Mouse (Mus musculus): ENCODE results near the gene Actr1b. TPM values are rescaled to one million over a fixed set of nuclear protein-coding genes. Genes with fewer than 3 reads are reported as not detected.

Actr1b gene
- polyA plus RNA-seq, 1 experiment from 2014 or later = 60.5 TPM

GRCm38 (mm10) chr1:36753932-36754675, 39.9 kb upstream of the Actr1b start:
- Histone ChIP-seq H3K27ac (replicated peaks) (no peak overlapping the region), H3K4me2 (replicated peaks; ENCODE audit: low read depth) (no peak overlapping the region), H3K4me1 (replicated peaks; ENCODE audit: control insufficient read depth, insufficient read depth) (no peaks in the 10 kb centered on the region), H3K27me3 (ENCODE audit: control insufficient read depth, insufficient read depth, low read length) (no peaks in the 10 kb centered on the region), H3K9ac (ENCODE audit: low read length) (no peak overlapping the region), H3K9me3 (ENCODE audit: control insufficient read depth, low read length) (no peaks in the 10 kb centered on the region), H3K36me3 (ENCODE audit: control insufficient read depth, insufficient read depth, low read length) (no peaks in the 10 kb centered on the region), H3K4me3 (ENCODE audit: low read depth, low read length) (no peak overlapping the region)
- 77% methylated on average over 6 of the region's 6 CpGs for WGBS
- no peak for DNase-seq (ENCODE audit: low spot score)
- TF ChIP-seq CTCF (IDR thresholded peaks at IDR 0.05; ENCODE audit: low read depth) (no peak), EP300 (optimal IDR thresholded peaks at IDR 0.05) (no peak)
- no peak for ATAC-seq (ENCODE audit: low FRiP score, low TSS enrichment)

- Histone ChIP-seq H3K9ac (ENCODE audit: low read length) (no peak overlapping the region), H3K27ac (replicated peaks) (no peak overlapping the region), H3K4me1 (replicated peaks; ENCODE audit: control insufficient read depth, insufficient read depth) (no peaks in the 10 kb centered on the region), H3K9me3 (ENCODE audit: control insufficient read depth, low read length) (no peaks in the 10 kb centered on the region), H3K36me3 (ENCODE audit: control insufficient read depth, insufficient read depth, low read length) (no peaks in the 10 kb centered on the region), H3K4me2 (replicated peaks; ENCODE audit: low read depth) (no peak overlapping the region), H3K27me3 (ENCODE audit: control insufficient read depth, insufficient read depth, low read length) (no peaks in the 10 kb centered on the region), H3K4me3 (ENCODE audit: low read depth, low read length) (no peak overlapping the region)
- peak; percentile 46 for DNase-seq (ENCODE audit: low spot score)
- 41% methylated on average over 15 of the region's 15 CpGs for WGBS
- no peak for ATAC-seq (ENCODE audit: low FRiP score, low TSS enrichment)
- TF ChIP-seq CTCF (IDR thresholded peaks at IDR 0.05; ENCODE audit: low read depth) = peak; percentile 70
- TF ChIP-seq EP300 (optimal IDR thresholded peaks at IDR 0.05) = no peak
These were observed 32.2 kb upstream of the Actr1b start for GRCm38 (mm10) chr1:36746452-36746851.

GRCm38 (mm10) chr1:36745661-36746060, 31.4 kb upstream of the Actr1b start:
- Histone ChIP-seq H3K36me3 (ENCODE audit: control insufficient read depth, insufficient read depth, low read length) (no peaks in the 10 kb centered on the region), H3K27me3 (ENCODE audit: control insufficient read depth, insufficient read depth, low read length) (no peaks in the 10 kb centered on the region), H3K4me2 (replicated peaks; ENCODE audit: low read depth) (no peak overlapping the region), H3K9ac (ENCODE audit: low read length) (no peak overlapping the region), H3K27ac (replicated peaks) (no peak overlapping the region), H3K4me3 (ENCODE audit: low read depth, low read length) (no peak overlapping the region), H3K4me1 (replicated peaks; ENCODE audit: control insufficient read depth, insufficient read depth) (no peaks in the 10 kb centered on the region), H3K9me3 (ENCODE audit: control insufficient read depth, low read length) (no peaks in the 10 kb centered on the region)
- no peak; the same call in 1 of the 2 replicates for ATAC-seq (ENCODE audit: low FRiP score, low TSS enrichment)
- no peak for TF ChIP-seq CTCF (IDR thresholded peaks at IDR 0.05; ENCODE audit: low read depth)
- TF ChIP-seq EP300 (optimal IDR thresholded peaks at IDR 0.05) = no peak
- DNase-seq (ENCODE audit: low spot score) = no peak
- 75% methylated on average over 4 of the region's 4 CpGs for WGBS

- H3K27ac ChIP-seq (replicated peaks) = no peak overlapping the region
- ATAC-seq (ENCODE audit: low FRiP score, low TSS enrichment) (peak; percentile 57), DNase-seq (ENCODE audit: low spot score) (peak; percentile 77)
- no peak overlapping the region for H3K9ac ChIP-seq (ENCODE audit: low read length)
- TF ChIP-seq CTCF (IDR thresholded peaks at IDR 0.05; ENCODE audit: low read depth) (peak; percentile 88), EP300 (optimal IDR thresholded peaks at IDR 0.05) (no peak)
- H3K4me3 ChIP-seq (ENCODE audit: low read depth, low read length) = no peak overlapping the region
- no peaks in the 10 kb centered on the region for H3K27me3 ChIP-seq (ENCODE audit: control insufficient read depth, insufficient read depth, low read length)
- H3K9me3 ChIP-seq (ENCODE audit: control insufficient read depth, low read length) = no peaks in the 10 kb centered on the region
- peak overlapping the region; percentile 38; the same call in 1 of the 2 replicates for H3K4me2 ChIP-seq (replicated peaks; ENCODE audit: low read depth)
- no peaks in the 10 kb centered on the region for H3K4me1 ChIP-seq (replicated peaks; ENCODE audit: control insufficient read depth, insufficient read depth)
- no peaks in the 10 kb centered on the region for H3K36me3 ChIP-seq (ENCODE audit: control insufficient read depth, insufficient read depth, low read length)
- 22% methylated on average over 17 of the region's 17 CpGs for whole genome bisulfite sequencing
These were observed 30.2 kb upstream of the Actr1b start for GRCm38 (mm10) chr1:36744268-36744944.

- no peak overlapping the region for H3K27ac ChIP-seq (replicated peaks)
- ATAC-seq (ENCODE audit: low FRiP score, low TSS enrichment) (no peak), DNase-seq (ENCODE audit: low spot score) (no peak)
- no peaks in the 10 kb centered on the region for H3K36me3 ChIP-seq (ENCODE audit: control insufficient read depth, insufficient read depth, low read length)
- H3K4me1 ChIP-seq (replicated peaks; ENCODE audit: control insufficient read depth, insufficient read depth) = no peaks in the 10 kb centered on the region
- no peak overlapping the region for H3K9ac ChIP-seq (ENCODE audit: low read length)
- TF ChIP-seq EP300 (optimal IDR thresholded peaks at IDR 0.05) (no peak), CTCF (IDR thresholded peaks at IDR 0.05; ENCODE audit: low read depth) (no peak)
- H3K4me3 ChIP-seq (ENCODE audit: low read depth, low read length) = no peak overlapping the region
- H3K9me3 ChIP-seq (ENCODE audit: control insufficient read depth, low read length) = no peaks in the 10 kb centered on the region
- no peaks in the 10 kb centered on the region for H3K27me3 ChIP-seq (ENCODE audit: control insufficient read depth, insufficient read depth, low read length)
- WGBS = 71% methylated on average over 9 of the region's 9 CpGs
- no peak overlapping the region for H3K4me2 ChIP-seq (replicated peaks; ENCODE audit: low read depth)
These were observed 28.8 kb upstream of the Actr1b start for GRCm38 (mm10) chr1:36743046-36743445.

- Histone ChIP-seq H3K9ac (ENCODE audit: low read length) (no peak overlapping the region), H3K4me2 (replicated peaks; ENCODE audit: low read depth) (no peak overlapping the region), H3K4me1 (replicated peaks; ENCODE audit: control insufficient read depth, insufficient read depth) (no peaks in the 10 kb centered on the region), H3K27me3 (ENCODE audit: control insufficient read depth, insufficient read depth, low read length) (no peaks in the 10 kb centered on the region), H3K27ac (replicated peaks) (no peak overlapping the region), H3K36me3 (ENCODE audit: control insufficient read depth, insufficient read depth, low read length) (no peaks in the 10 kb centered on the region), H3K4me3 (ENCODE audit: low read depth, low read length) (no peak overlapping the region), H3K9me3 (ENCODE audit: control insufficient read depth, low read length) (no peaks in the 10 kb centered on the region)
- no peak for DNase-seq (ENCODE audit: low spot score)
- WGBS = 71% methylated on average over 5 of the region's 5 CpGs
- no peak for ATAC-seq (ENCODE audit: low FRiP score, low TSS enrichment)
- TF ChIP-seq EP300 (optimal IDR thresholded peaks at IDR 0.05) (no peak), CTCF (IDR thresholded peaks at IDR 0.05; ENCODE audit: low read depth) (no peak)
These were observed 25.0 kb upstream of the Actr1b start for GRCm38 (mm10) chr1:36739231-36739630.
